Mouse (Mus musculus): ENCODE results near the gene C330007P06Rik. TPM values are rescaled to one million over a fixed set of nuclear protein-coding genes. Genes with fewer than 3 reads are reported as not detected.

Gene C330007P06Rik
- polyA plus RNA-seq, 2 experiments, result 6.2 to 14.6 TPM

DNA sequence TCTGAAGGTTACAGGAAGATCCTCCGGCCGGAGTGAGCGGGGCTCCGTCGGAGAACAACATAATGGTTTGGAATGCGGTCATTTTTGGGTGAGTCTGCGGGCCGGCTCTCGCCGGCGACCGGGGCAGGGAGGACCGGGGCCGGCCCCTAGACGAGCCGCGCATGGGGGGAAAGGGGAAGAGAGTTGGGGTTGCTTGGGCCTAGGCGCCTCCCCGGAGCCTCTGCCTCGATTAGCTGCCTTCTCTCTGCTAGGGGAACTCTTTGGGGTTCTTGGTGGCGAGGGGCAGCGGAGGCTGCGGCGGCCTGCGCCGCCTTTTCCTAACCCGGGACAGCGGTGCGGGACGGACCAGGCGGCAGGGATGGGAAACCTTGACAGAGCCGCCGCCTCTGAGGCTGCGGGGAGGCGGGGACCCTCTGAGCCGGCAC lies 805 bp upstream of the C330007P06Rik start:
- Histone ChIP-seq H3K4me3 (ENCODE audit: insufficient read depth in 1 of 2, low read depth in 2 of 2, low read length in 2 of 2) (peak overlapping the region; percentile 73 to 94), H3K4me1 (replicated peaks; ENCODE audit: control insufficient read depth in 2 of 2, insufficient read depth in 2 of 2, low read length in 1 of 2) (peaks cover 0 to 8% of the 10 kb centered on the region in 2 experiments; a peak in 1 of 4 replicates), H3K9me3 (ENCODE audit: control insufficient read depth, low read length) (no peaks in the 10 kb centered on the region), H3K27me3 (ENCODE audit: control insufficient read depth, insufficient read depth, low read length) (no peaks in the 10 kb centered on the region), H3K36me3 (replicated peaks; ENCODE audit: control insufficient read depth, insufficient read depth, low read depth) (no peaks in the 10 kb centered on the region), H3K9ac (replicated peaks) (peak overlapping the region; percentile 90), H3K27ac (peak overlapping the region; percentile 37; the same call in 1 of the 2 replicates), H3K4me2 (ENCODE audit: low read depth) (peak overlapping the region; percentile 79)
- DNase-seq (ENCODE audit: low read depth in 3 of 3, low spot score in 3 of 3) (no peak), ATAC-seq (ENCODE audit: insufficient read depth) (peak; percentile 42; the same call in 1 of the 2 replicates)
- WGBS (ENCODE audit: insufficient replicate concordance), result 12% methylated on average over 34 of the region's 36 CpGs
- TF ChIP-seq EP300 (IDR thresholded peaks at IDR 0.05; ENCODE audit: low read depth), result no peak
- TF ChIP-seq CTCF (IDR thresholded peaks at IDR 0.05; ENCODE audit: low read depth), result no peak

DNA sequence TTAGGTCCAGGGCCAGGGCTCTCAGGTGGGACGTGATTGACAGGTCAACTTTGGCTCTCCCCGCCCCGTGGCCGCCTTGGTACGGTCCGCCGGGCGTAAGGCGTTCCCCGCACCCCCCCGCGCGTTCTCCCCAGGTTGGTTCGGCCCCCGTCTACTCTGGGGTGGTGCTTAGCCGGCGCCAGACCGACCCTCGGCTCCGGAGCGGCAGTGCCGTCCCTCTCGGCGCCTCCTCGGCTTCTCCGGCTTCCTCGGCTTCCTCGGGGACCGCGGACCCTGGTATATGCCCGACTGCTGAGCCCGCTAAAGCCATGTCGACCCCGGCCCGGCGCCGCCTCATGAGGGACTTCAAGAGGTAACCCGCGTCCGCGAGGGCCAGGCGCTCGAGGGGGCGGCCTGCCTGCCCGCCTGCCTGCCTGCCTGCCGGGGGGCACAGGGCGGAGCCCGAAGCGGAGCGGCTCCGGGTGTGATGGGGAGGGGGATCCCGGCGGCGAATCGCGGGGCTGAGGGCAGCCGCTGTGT lies 326 bp upstream of the C330007P06Rik start:
- ATAC-seq (ENCODE audit: insufficient read depth) (peak; percentile 99), DNase-seq (ENCODE audit: low read depth in 3 of 3, low spot score in 3 of 3) (peak; percentile 73 to 78 (median 76))
- peak overlapping the region; percentile 73 to 94 for H3K4me3 ChIP-seq (ENCODE audit: insufficient read depth in 1 of 2, low read depth in 2 of 2, low read length in 2 of 2)
- H3K36me3 ChIP-seq (replicated peaks; ENCODE audit: control insufficient read depth, insufficient read depth, low read depth), result no peaks in the 10 kb centered on the region
- H3K9me3 ChIP-seq (ENCODE audit: control insufficient read depth, low read length), result no peaks in the 10 kb centered on the region
- no peaks in the 10 kb centered on the region for H3K27me3 ChIP-seq (ENCODE audit: control insufficient read depth, insufficient read depth, low read length)
- H3K4me1 ChIP-seq (replicated peaks; ENCODE audit: control insufficient read depth in 2 of 2, insufficient read depth in 2 of 2, low read length in 1 of 2), result peaks cover 0 to 8% of the 10 kb centered on the region in 2 experiments; a peak in 1 of 4 replicates
- H3K27ac ChIP-seq, result peak overlapping the region; percentile 37; the same call in 1 of the 2 replicates
- no peak for TF ChIP-seq CTCF (IDR thresholded peaks at IDR 0.05; ENCODE audit: low read depth)
- peak; percentile 26; the same call in 1 of the 2 replicates for TF ChIP-seq EP300 (IDR thresholded peaks at IDR 0.05; ENCODE audit: low read depth)
- peak overlapping the region; percentile 90 for H3K9ac ChIP-seq (replicated peaks)
- 10% methylated on average over 51 of the region's 57 CpGs for WGBS (ENCODE audit: insufficient replicate concordance)
- peak overlapping the region; percentile 79 for H3K4me2 ChIP-seq (ENCODE audit: low read depth)

DNA sequence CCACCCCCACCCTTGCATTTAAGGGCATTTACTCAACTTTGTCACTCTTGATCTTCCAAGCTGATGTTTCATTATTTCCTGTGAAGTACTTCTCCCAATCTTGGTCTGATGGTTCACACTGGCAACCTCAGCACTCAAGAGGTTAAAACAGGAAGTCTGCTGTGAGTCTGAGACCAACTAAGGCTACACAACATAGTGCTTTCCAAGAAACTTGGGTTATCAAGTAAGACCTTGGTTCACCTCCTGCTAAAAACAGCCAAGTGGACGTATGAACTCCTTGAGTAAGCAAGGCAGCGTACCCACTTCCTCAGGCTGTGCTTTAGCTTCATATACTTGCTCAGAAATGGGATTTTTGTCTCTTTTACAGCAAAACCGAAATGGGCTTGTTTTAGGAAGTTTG lies 3.5 kb downstream of the C330007P06Rik start:
- Histone ChIP-seq H3K9ac (replicated peaks) (no peak overlapping the region), H3K4me3 (ENCODE audit: insufficient read depth in 1 of 2, low read depth in 2 of 2, low read length in 2 of 2) (no peak overlapping the region), H3K9me3 (ENCODE audit: control insufficient read depth, low read length) (no peaks in the 10 kb centered on the region), H3K36me3 (replicated peaks; ENCODE audit: control insufficient read depth, insufficient read depth, low read depth) (no peaks in the 10 kb centered on the region), H3K4me1 (replicated peaks; ENCODE audit: control insufficient read depth in 2 of 2, insufficient read depth in 2 of 2, low read length in 1 of 2) (peaks cover 0 to 6% of the 10 kb centered on the region in 2 experiments; a peak in 1 of 4 replicates), H3K27ac (no peak overlapping the region), H3K27me3 (ENCODE audit: control insufficient read depth, insufficient read depth, low read length) (no peaks in the 10 kb centered on the region), H3K4me2 (ENCODE audit: low read depth) (no peak overlapping the region)
- 20% methylated on average over 3 of the region's 3 CpGs for WGBS (ENCODE audit: insufficient replicate concordance)
- TF ChIP-seq EP300 (IDR thresholded peaks at IDR 0.05; ENCODE audit: low read depth), result no peak
- no peak for TF ChIP-seq CTCF (IDR thresholded peaks at IDR 0.05; ENCODE audit: low read depth)
- no peak for DNase-seq (ENCODE audit: low read depth in 3 of 3, low spot score in 3 of 3)
- ATAC-seq (ENCODE audit: insufficient read depth), result no peak

DNA sequence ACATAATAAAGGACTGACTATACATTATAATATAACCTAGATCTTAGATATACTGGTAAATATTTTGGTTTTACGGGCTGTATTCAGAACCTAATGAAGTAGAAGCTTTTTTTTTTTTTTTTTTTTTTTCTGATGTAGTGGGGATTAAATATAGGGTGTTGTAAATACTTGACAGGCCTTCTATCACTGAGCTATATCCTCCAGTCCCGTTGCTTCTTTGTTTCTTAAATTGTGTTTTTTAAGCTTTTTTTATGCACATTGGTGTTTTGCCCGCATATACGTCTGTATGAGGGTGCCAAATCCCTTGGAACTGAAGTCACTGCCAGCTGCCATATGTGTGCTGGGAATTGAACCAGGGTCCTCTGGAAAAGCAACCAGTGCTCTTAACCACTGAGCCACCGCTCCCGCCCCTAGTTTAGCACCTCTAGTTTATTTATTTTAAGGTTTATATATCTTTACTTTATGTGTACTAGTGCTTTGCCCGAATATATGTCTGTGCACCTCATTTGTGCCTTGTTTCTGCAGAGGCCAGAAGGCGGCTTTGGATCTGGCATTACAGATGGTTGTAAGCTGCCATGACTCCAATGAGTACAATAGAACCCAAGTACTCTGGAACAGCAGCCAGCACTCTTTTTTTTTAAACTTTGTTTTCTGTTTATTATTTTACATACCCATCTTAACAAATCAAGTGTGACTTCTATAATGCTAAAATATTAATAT lies 9.1 kb downstream of the C330007P06Rik start:
- Histone ChIP-seq H3K9me3 (ENCODE audit: control insufficient read depth, low read length) (no peaks in the 10 kb centered on the region), H3K4me1 (replicated peaks; ENCODE audit: control insufficient read depth in 2 of 2, insufficient read depth in 2 of 2, low read length in 1 of 2) (peaks cover 4 to 5% of the 10 kb centered on the region in 2 experiments; a peak in 2 of 4 replicates), H3K36me3 (replicated peaks; ENCODE audit: control insufficient read depth, insufficient read depth, low read depth) (no peaks in the 10 kb centered on the region), H3K4me2 (ENCODE audit: low read depth) (peak overlapping the region; percentile 52), H3K27ac (no peak overlapping the region; the same call in 1 of the 2 replicates), H3K4me3 (ENCODE audit: insufficient read depth in 1 of 2, low read depth in 2 of 2, low read length in 2 of 2) (peak overlapping the region; percentile 49 to 89), H3K9ac (replicated peaks) (no peak overlapping the region; the same call in none of the 2 replicates), H3K27me3 (ENCODE audit: control insufficient read depth, insufficient read depth, low read length) (no peaks in the 10 kb centered on the region)
- ATAC-seq (ENCODE audit: insufficient read depth) (0 out of 2 replicates have a peak, but pooled peaks have one; percentile 8), DNase-seq (ENCODE audit: low read depth in 3 of 3, low spot score in 3 of 3) (no peak)
- TF ChIP-seq EP300 (IDR thresholded peaks at IDR 0.05; ENCODE audit: low read depth), result no peak
- TF ChIP-seq CTCF (IDR thresholded peaks at IDR 0.05; ENCODE audit: low read depth), result no peak
- WGBS (ENCODE audit: insufficient replicate concordance), result 47% methylated on average over 8 of the region's 8 CpGs
